Mouse (Mus musculus) heart, adult 2 months (tissue): ENCODE measurements around the gene Gnaq.
"Not testable (repeated sequence)": the region's sequence is repeated elsewhere in the genome, so short reads cannot be mapped to it uniquely, and the experiment has no call there.

Source experiments
- CTCF ChIP-seq: fragments of 200-600 bp; IDR thresholded peaks from 2 replicates; pipeline ENCODE4 v1.8.1; 2022; ENCODE audit warnings: antibody characterized with exemption, mild to moderate bottlenecking, moderate library complexity
- POLR2A ChIP-seq: fragments of 200-500 bp; IDR thresholded peaks from 2 replicates; pipeline ENCODE4 v1.6.1; 2011; ENCODE audit warnings: mild to moderate bottlenecking, low read depth, low read length, control low read depth; ENCODE audit not compliant: insufficient read depth

DNA sequence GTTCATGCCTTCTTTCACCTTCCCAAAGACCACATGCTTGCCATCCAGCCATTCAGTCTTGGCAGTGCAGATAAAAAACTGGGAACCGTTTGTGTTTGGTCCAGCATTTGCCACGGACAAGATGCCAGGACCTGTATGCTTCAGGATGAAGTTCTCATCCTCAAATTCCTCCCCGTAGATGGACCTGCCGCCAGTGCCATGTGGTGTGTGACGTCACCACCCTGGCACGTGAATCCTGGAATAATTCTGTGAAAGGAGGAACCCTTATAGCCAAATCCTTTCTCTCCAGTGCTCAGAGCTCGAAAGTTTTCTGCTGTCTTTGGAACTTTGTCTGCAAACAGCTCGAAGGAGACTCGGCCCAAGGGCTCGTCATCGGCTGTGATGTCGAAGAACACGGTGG lies 31.8 kb downstream of the Gnaq start:
- not testable (repeated sequence) for TF ChIP-seq CTCF, POLR2A
